Mouse (Mus musculus): Measurements from ENCODE around the gene Xpo6.

DNA sequence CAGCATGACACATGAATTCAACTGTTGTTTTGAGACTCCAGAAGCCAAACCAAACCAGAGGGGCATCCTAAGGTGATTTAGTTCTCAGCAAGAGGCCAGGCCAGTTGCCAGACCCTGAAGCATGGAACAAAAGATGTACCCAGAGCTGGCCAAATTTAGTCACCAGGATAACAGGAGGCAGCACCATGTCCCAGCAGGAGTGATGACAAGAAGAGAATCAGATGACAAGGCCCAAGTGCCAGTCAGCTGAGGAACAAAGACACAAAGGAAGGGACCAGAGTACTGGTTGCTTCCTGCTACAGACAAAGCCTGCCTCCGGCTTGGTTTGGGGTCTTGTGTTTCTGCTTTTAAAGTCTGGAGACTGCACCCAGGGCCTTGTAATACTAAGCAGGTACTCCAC, 16.6 kb upstream of the Xpo6 start:
- TF ChIP-seq CTCF (IDR thresholded peaks at IDR 0.05; ENCODE audit: low read depth, low read length) (no peak), POLR2A (IDR thresholded peaks at IDR 0.05; ENCODE audit: extremely low read depth, insufficient read depth, low read length) (no peak)
